Mouse (Mus musculus): Measurements from ENCODE around the gene Nfyc. TPM values are rescaled to one million over a fixed set of nuclear protein-coding genes. Genes with fewer than 3 reads are reported as not detected.

Gene Nfyc
- total RNA-seq (2021), result 10 to 100 TPM; 43.8 to 47.9 TPM

- no peak for DNase-seq (ENCODE audit: extremely low spot score in 1 of 2, low spot score in 2 of 2)
- intact Hi-C loops (cut with DNase I), result no loop called here
Measured at GRCm38 (mm10) chr4:120831472-120831871, at the start of gene Nfyc. Gene Nfyc (minus strand): TSS chr4:120831572.

DNA sequence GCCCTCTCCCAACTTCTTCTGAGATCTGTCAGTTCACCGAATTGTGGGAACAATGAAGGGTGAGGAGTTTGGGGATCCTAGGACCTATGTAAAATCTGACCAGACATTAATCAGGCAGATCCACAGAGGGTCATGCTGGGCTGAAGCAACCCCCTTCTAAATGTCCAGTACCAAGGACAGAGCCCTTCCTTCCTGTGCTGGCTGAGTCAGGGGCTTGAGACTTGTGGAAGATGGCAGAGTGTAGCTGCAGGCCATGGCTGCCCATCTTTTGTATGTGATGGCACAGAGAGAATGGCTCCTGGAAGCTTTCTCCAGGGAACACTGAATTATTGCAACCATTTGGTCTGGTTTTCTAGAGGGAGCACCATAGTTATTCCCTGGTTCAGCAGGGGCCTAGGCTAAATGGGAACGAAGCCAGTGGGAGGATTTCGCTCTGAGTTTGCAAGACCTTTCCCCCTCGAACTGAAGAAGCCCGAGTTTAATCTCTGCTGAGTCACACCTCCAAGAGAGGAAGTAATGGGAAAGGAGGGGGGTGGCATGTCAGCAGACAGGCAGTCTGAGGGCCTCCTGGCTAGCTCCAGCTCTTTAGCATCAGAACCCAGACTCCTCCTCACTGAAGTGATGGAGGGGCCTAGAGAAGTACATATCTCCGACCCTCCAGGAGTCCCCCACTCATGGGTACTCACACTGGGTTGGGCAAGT is 49.5 kb upstream of the Nfyc start:
- intact Hi-C loops (cut with DNase I), result loop anchor here (10.0 kb wide), 1 partner anchor 286 kb away; no protein-coding TSS in a partner anchor
- DNase-seq (ENCODE audit: extremely low spot score in 1 of 2, low spot score in 2 of 2), result no peak

DNA sequence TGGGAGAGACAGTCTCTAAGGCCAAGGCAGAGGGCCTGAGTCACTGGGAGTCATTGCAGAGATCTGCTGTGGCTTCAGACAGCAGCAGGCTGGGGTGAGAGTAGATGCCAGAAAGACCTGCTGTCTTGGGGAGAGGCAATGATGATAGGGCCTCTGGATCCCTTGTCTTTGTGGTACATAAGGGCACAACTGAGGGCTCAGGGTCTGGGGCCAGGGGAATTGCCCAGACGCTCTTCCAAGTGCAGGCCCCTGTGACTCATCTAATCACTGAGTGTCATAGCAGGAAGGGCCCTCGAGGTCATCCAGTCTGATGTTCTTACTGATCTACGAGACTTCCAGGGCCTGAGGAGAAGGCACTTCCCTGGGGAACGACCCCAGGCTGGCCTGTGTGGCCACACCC is 48.0 kb upstream of the Nfyc start:
- DNase-seq (ENCODE audit: extremely low spot score in 1 of 2, low spot score in 2 of 2), result no peak
- intact Hi-C loops (cut with DNase I), result no loop called here

- peak in 1 of 2 experiments; percentile 69 for DNase-seq (ENCODE audit: extremely low spot score in 1 of 2, low spot score in 2 of 2)
- intact Hi-C loops (cut with DNase I), result no loop called here
Measured at GRCm38 (mm10) chr4:120878728-120879127, 47.4 kb upstream of the Nfyc start.

GRCm38 (mm10) chr4:120875961-120876360 is 44.6 kb upstream of the Nfyc start:
- intact Hi-C loops (cut with DNase I), result no loop called here
- no peak for DNase-seq (ENCODE audit: extremely low spot score in 1 of 2, low spot score in 2 of 2)

DNA sequence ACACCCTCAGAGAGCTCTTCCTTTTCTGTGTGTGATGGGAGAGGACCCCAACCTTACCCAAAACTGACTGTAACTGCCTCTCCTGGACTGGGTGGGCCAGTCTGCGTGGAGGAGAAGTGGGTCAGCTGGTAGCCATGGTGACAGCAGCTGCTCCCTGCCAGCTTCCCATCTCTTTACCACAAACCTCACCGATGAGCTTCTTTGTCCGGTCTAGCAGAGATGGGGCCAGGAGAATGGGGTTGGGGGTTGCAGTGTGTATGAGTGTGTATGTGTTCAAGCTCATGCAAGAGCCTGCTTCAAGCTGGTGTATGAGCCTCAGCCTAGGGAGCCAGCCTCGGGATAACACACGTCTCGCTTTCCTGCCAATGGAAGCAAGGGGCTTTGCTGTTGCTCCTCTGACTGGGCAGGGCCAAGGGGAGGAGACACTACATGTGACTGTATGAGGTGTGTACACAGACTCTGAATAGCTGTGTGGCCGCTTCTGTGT is 38.9 kb upstream of the Nfyc start:
- DNase-seq (ENCODE audit: extremely low spot score in 1 of 2, low spot score in 2 of 2), result no peak
- intact Hi-C loops (cut with DNase I), result no loop called here

GRCm38 (mm10) chr4:120868988-120869387 is 37.6 kb upstream of the Nfyc start:
- no peak for DNase-seq (ENCODE audit: extremely low spot score in 1 of 2, low spot score in 2 of 2)
- intact Hi-C loops (cut with DNase I), result no loop called here

DNA sequence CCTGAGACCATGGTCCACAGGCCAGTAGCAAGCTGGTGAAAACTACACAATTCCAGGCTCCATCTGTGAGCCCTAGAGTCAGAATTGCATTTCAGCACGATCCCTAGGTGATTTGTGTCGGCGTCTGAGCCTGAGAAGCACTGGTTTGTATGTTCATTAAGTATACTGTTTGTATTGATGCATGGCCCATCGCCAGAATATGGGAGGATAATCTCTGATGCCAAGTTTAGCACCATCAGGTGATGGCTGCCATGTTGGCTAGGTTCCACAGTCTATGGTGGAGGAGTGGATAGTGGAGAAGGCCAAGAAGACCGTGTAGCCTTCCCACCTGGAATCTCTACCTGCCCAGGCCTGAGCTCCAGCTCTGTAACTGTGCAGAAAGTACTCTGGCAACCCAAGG is 36.9 kb upstream of the Nfyc start:
- intact Hi-C loops (cut with DNase I), result no loop called here
- DNase-seq (ENCODE audit: extremely low spot score in 1 of 2, low spot score in 2 of 2), result no peak

- intact Hi-C loops (cut with DNase I), result no loop called here
- DNase-seq (ENCODE audit: extremely low spot score in 1 of 2, low spot score in 2 of 2), result no peak
Measured at GRCm38 (mm10) chr4:120866211-120866610, 34.8 kb upstream of the Nfyc start.

DNA sequence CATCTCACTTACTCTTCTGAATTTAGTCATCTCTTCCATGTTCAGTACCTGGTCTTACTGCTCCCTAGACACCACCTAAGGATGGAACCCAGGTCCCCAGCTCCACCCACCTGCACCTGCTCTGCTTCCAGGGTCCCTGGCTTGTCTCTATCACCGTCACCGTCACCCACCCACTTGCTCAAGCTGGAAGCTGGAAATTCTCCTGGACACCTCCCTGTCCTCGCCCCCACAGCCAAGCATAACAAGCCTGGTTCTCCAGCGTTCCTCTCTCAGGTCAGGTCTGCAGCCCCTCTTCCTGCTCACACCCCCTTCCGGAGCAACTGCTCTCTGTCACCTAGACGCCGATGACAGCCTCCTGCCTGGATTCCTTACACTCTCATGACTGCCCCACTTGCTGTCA is 28.5 kb upstream of the Nfyc start:
- no peak for DNase-seq (ENCODE audit: extremely low spot score in 1 of 2, low spot score in 2 of 2)
- intact Hi-C loops (cut with DNase I), result no loop called here

GRCm38 (mm10) chr4:120856376-120856775 is 25.0 kb upstream of the Nfyc start:
- no peak for DNase-seq (ENCODE audit: extremely low spot score in 1 of 2, low spot score in 2 of 2)
- intact Hi-C loops (cut with DNase I), result no loop called here

GRCm38 (mm10) chr4:120855360-120856060 is 24.1 kb upstream of the Nfyc start:
- intact Hi-C loops (cut with DNase I), result no loop called here
- DNase-seq (ENCODE audit: extremely low spot score in 1 of 2, low spot score in 2 of 2), result no peak

DNA sequence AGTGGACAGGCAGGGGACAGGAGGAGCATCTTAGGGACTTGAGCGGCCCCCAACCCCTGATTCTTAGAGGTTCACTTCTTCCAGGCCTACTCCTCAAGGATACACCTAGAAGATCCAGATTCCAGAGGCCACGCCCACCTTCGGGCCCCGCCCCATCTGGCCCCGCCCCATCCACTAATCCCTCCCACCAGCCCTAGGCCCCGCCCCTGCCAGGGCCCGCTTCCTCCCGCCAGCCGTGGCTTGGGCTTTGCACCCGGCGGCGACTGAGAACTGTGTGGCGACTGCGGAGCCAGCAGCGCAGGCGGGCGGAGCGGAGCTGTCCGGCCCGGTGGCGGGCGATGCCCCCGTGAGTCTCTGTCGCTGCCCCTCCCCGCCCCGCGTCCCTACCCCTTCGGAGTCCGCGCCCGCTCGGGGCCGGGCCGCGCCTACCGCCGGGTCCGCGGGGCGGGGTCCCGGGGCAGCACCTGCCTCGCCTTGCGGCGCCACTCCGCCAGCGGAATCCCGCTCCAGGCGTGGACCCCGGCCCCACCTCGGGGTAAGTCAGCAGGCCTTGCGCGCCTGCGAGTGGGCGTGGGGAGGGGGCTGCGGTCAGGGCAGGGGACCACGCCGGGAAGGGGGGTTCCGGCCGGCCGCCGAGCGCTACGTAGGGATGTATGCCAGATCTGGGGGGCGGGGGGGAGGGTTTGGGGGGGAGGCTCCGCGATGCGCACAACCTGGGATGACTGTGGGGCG is 23.4 kb upstream of the Nfyc start, which contains the start of gene Rims3:
Gene Rims3 (plus strand): TSS at position 229 of the 732 bp plus-strand sequence.
- DNase-seq (ENCODE audit: extremely low spot score in 1 of 2, low spot score in 2 of 2), result peak in 1 of 2 experiments; percentile 76
- intact Hi-C loops (cut with DNase I), result no loop called here

GRCm38 (mm10) chr4:120850946-120851345 is 19.6 kb upstream of the Nfyc start:
- intact Hi-C loops (cut with DNase I), result loop anchor here (2.0 kb wide), 2 partner anchors 36 to 60 kb away; no protein-coding TSS in a partner anchor
- peak; percentile 63 to 75 for DNase-seq (ENCODE audit: extremely low spot score in 1 of 2, low spot score in 2 of 2)

- intact Hi-C loops (cut with DNase I), result no loop called here
- no peak for DNase-seq (ENCODE audit: extremely low spot score in 1 of 2, low spot score in 2 of 2)
Measured at GRCm38 (mm10) chr4:120849451-120849850, 18.1 kb upstream of the Nfyc start.

DNA sequence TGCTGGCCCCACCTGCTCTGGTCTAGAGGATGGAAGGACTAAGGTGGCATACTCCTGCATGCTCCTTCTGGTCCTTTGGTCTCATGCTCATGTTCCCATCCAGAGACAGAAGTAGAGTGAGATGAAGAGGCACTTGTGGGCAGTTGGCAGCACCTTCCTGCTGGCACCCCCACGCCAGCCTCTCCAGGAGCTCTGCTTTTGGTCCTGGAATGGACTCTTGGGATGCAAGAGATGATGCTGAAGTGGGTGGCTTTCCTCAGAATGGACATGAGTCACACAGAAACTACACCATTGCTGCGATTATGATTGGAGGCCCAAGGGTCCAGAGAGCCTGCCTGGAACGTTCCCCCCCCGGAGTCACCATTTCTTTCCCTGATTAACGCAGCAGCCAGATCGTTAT is 17.5 kb upstream of the Nfyc start:
- DNase-seq (ENCODE audit: extremely low spot score in 1 of 2, low spot score in 2 of 2), result no peak
- intact Hi-C loops (cut with DNase I), result no loop called here

DNA sequence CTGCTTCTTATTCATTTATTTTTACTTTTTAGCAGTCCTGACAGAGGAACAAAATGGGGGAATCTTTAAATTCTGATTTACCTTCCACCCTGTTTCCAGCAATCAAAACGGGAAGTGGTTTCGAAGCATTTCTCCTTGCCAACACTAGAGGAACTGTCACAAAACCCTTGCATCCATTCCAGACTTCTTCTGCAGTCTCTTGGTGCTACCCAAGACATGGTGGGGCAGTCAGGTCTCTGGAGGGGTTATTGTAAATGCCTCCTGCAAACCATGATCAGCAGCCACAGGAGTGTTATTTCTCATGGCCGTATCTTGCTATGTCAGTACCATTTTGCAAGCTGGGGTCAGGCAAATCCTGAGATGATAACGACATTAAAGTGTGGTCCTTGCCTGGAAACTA is 13.7 kb upstream of the Nfyc start:
- intact Hi-C loops (cut with DNase I), result no loop called here
- no peak for DNase-seq (ENCODE audit: extremely low spot score in 1 of 2, low spot score in 2 of 2)

DNA sequence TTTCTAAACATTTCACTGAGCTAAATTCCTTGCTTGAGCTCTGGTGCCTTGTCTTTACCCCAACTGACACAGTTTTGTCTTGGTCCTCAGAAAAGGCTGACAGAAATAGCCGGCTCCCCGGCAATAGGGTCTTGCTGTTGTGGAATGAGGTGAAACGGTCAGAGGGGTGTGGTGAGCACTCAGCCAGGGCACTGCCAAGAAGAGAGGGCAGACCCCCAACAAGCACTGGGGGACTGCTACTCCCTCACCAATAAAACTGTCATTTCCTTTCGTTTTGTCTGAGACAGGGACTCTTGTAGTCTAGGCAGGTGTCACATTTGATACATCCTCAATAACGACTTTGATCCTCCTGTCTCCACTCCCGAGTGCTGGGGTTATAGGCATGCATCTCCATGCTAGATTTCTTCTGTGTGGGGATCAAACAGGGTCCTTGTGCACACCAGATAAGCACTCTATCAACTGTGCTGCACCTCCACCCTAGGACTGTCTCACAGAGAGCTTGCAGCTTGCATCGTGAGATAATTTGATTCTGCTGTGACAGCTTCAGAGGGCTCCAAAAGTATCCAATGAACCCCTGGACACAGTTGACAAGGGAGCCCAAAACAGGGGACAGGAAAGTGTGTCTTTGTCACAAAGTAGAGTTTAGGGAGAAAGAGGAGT is 13.2 kb upstream of the Nfyc start:
- intact Hi-C loops (cut with DNase I), result no loop called here
- no peak for DNase-seq (ENCODE audit: extremely low spot score in 1 of 2, low spot score in 2 of 2)

DNA sequence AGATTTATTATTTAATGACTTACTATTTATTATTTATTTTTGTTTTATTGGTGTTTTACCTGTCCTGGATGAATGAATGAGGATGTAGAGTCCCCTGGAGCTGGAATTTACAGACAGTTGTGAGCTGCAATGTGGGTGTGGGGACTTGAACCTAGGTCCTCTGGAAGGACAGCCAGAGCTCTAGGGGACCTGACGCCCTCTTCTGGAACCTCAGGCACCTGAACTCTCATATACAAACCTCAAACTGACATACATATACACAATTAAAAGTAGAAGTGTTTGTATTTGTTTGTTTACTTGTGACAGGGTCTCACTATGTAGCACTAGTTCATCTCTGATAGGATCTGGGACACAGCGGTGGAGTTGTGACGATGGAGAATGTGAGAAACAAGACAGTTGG is 10.0 kb upstream of the Nfyc start:
- intact Hi-C loops (cut with DNase I), result no loop called here
- DNase-seq (ENCODE audit: extremely low spot score in 1 of 2, low spot score in 2 of 2), result no peak
